Mouse (Mus musculus) hindlimb bud, embryonic 11.5 days (tissue): Measurements from ENCODE around the gene Tbxa2r.

ENCODE experiments used
- DNase-seq: peaks from one replicate; pipeline ENCODE4 v3.0.0-alpha.2; 2012; ENCODE audit warnings: low read depth, low spot score; ENCODE audit errors: extremely low spot score

Tbxa2r gene

GRCm38 (mm10) chr10:81364666-81365065, 36.1 kb downstream of the Tbxa2r start:
- no peak for DNase-seq

- no peak for DNase-seq
Measured at GRCm38 (mm10) chr10:81365073-81365472, 36.5 kb downstream of the Tbxa2r start.

- DNase-seq: no peak
Measured at GRCm38 (mm10) chr10:81365672-81366476, 37.3 kb downstream of the Tbxa2r start, which contains the start of gene 4930404N11Rik. Gene 4930404N11Rik, minus strand, starts transcription at chr10:81365816.

GRCm38 (mm10) chr10:81366477-81367206, 38.1 kb downstream of the Tbxa2r start:
- DNase-seq: no peak

GRCm38 (mm10) chr10:81367207-81367495, 38.6 kb downstream of the Tbxa2r start:
- no peak for DNase-seq

- no peak for DNase-seq
Measured at GRCm38 (mm10) chr10:81375322-81375721, 46.8 kb downstream of the Tbxa2r start.

GRCm38 (mm10) chr10:81376561-81377361, 48.2 kb downstream of the Tbxa2r start:
- DNase-seq: no peak

GRCm38 (mm10) chr10:81377362-81377664, 48.8 kb downstream of the Tbxa2r start:
- no peak for DNase-seq

- DNase-seq: no peak
Measured at GRCm38 (mm10) chr10:81377793-81378552, 49.4 kb downstream of the Tbxa2r start, which contains the start of gene Fzr1. Gene Fzr1, minus strand, starts transcription at chr10:81378516.

GRCm38 (mm10) chr10:81378553-81379182, 50.1 kb downstream of the Tbxa2r start:
- DNase-seq: peak; percentile 99

- no peak for DNase-seq
Measured at GRCm38 (mm10) chr10:81379183-81379553, 50.6 kb downstream of the Tbxa2r start.

GRCm38 (mm10) chr10:81379809-81380378, 51.4 kb downstream of the Tbxa2r start:
- DNase-seq: no peak

- DNase-seq: no peak
Measured at GRCm38 (mm10) chr10:81382039-81382438, 53.5 kb downstream of the Tbxa2r start.

GRCm38 (mm10) chr10:81383802-81384604, 55.5 kb downstream of the Tbxa2r start, which contains the start of the genes Dohh and Gm48551:
Gene Dohh, plus strand, starts transcription at chr10:81384428.
Gene Gm48551, plus strand, starts transcription at chr10:81384466.
- peak; percentile 97 for DNase-seq

GRCm38 (mm10) chr10:81384605-81384982, 56.1 kb downstream of the Tbxa2r start:
- no peak for DNase-seq
